Mouse (Mus musculus) left cerebral cortex, adult 2 months (tissue): ENCODE data around the gene Naxd. TPM values are rescaled to one million over a fixed set of nuclear protein-coding genes. Genes with fewer than 3 reads are reported as not detected.
A peak's percentile ranks its signal among the peaks of the same experiment; 100 is the strongest.

Source experiments
- DNase-seq, 2 experiments: peaks; one replicate each; pipeline ENCODE4 v3.0.0; 2021 to 2022; ENCODE audit warnings: low spot score in 2 of 2, mixed read lengths in 1 of 2; ENCODE audit errors: extremely low spot score in 1 of 2
- H3K27ac ChIP-seq: fragments of 200-600 bp; 2 replicates; pipeline ENCODE4 v1.8.1; 2022
- H3K4me3 ChIP-seq: fragments of 200-600 bp; 2 replicates; pipeline ENCODE4 v1.8.1; 2022
- CTCF ChIP-seq: fragments of 200-600 bp; IDR thresholded peaks from 2 replicates; pipeline ENCODE4 v1.8.1; 2022; ENCODE audit warnings: antibody characterized with exemption, mild to moderate bottlenecking, moderate library complexity
- intact Hi-C: fragments of 180-260 bp; cut with DNase I; formaldehyde crosslinking; loops from one replicate; pipeline ENCODE4 v1.15.1; 2025
- total RNA-seq, 2 experiments: library from RNA; stranded (reverse); gene quantifications; 2 replicates each; pipeline ENCODE4 v1.2.3; 2021

Naxd gene
- total RNA-seq, 2 experiments from 2014 or later = 52.8 to 54.6 TPM

DNA sequence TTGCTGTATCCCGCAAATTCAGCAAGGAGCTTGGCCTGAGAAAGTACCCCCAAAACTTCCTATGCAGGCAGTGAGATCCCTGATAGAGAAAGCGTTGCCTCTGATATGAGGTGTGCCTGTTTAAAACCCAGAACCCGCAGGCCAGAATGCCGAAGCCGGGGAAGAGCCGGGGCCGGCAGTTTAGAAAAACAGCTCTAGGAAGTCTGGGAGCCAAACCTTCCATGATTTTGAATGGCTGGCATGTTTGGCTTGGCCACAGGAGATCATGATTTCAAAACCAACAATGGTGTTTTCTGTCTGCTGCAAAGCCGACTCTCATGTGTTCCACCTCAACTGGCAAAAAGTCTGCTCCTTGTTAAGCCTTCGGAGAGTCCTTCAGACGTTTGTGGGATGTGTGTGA is 55.1 kb downstream of the Naxd start:
- intact Hi-C loops = loop anchor here (10.0 kb wide), 1 partner anchor 1578 kb away; the partner anchor contains the start of genes Abhd13 and Lig4
- no peak for TF ChIP-seq CTCF
- DNase-seq = no peak
- Histone ChIP-seq H3K4me3 (no peak overlapping the region), H3K27ac (no peak overlapping the region)

DNA sequence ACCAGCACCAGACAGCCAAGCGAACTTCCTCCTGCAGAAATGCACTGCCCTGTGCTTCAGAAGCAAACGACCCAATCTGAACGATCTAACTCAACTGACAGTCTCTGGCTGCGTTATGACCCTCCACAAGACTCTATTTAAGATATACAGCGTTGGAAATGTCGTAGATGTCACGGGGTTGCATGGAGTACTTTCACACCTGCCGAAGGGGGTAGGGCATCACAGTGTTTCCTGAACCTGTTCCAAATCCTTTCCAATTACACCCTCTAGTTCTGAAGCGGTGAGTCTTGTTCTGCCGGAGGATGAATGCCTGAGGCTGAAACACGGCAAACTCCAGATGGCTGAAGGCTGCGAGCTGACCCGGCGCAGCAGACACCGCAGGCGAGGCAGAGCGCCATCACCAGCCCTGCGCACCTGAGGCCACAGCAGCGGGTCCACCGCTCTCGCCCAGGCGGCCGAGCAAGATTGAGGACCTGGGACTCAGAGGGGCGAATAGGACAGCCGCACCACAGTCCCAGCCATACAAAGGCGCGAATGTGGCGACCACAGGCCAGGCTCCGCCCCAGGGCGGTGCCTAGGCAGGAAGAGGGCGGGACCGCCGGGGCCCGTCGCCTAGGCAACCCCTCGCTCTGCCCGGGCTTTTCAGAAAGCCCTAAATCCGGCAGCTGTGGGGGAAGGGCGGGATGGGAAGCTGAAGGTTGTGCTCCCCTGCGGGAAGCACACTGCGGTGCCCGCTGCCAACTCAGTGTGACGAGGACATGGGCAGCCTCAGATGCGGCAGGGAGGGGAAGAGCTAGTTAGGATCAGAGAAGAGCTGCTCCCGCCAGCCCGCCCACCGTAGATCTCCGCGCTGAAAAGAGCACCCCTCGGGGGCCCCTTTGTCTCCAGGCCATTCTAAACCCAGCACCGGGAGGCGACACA is 57.8 kb downstream of the Naxd start, which contains the start of gene Ing1:
Ing1 (plus strand) TSS at position 773 of the 921 bp plus-strand sequence.
- TF ChIP-seq CTCF = no peak
- peak within 1 kb of the TSS; percentile 97 for H3K4me3 ChIP-seq
- intact Hi-C loops = loop anchor here (1.0 to 10.0 kb wide), 5 partner anchors 58 to 1580 kb away; partner anchors contain the start of genes 1700016D06Rik, Abhd13, Ankrd10 and Lig4
- H3K27ac ChIP-seq = peak within 1 kb of the TSS; percentile 98
- peak; percentile 92 to 94 for DNase-seq

DNA sequence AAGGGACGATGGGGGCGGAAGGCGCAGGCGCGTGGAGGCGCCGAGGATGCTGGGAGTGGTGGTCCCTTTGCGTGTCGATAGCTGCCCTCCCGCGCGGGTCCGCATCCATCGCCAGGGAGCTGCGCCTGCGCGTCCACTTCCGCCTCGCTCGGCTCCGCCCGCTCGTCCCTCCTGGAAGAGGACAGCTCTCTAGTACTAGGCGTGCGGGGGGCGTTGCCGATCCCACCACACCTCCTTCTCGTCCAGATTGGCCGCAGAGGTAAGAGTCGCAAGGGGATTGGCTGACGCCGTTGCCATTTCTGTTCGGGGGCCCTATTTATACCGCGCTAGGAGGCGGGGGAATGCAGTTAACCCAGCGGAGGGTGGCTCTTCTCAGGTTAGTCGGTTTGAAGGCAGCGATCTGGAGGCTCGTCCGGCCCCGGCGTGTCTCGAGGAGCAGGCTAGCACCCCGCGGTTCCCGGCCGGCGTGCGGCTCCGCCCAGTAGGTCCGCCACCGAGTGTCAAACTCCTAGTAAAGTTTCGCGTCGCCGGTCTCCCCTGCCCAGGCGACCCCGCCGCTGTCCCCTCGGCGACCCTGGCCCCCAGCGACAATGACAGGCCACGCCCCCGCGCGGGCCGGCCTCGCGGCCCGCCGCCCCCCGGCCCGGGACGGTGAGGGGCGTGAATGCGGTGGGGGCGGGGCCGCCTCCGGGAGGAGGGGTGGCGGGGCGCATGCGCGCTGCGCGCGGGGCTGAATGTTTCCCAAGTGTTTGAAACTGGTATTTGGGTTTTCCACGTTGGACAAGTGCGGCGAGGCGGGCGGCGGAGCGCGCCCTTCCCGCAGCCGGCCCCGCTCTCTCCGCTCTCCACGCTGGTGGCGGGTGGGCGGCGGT is 58.6 kb downstream of the Naxd start:
- intact Hi-C loops = loop anchor here (1.0 to 10.0 kb wide), 5 partner anchors 59 to 1581 kb away; partner anchors contain the start of genes 1700016D06Rik, Abhd13, Ankrd10 and Lig4

DNA sequence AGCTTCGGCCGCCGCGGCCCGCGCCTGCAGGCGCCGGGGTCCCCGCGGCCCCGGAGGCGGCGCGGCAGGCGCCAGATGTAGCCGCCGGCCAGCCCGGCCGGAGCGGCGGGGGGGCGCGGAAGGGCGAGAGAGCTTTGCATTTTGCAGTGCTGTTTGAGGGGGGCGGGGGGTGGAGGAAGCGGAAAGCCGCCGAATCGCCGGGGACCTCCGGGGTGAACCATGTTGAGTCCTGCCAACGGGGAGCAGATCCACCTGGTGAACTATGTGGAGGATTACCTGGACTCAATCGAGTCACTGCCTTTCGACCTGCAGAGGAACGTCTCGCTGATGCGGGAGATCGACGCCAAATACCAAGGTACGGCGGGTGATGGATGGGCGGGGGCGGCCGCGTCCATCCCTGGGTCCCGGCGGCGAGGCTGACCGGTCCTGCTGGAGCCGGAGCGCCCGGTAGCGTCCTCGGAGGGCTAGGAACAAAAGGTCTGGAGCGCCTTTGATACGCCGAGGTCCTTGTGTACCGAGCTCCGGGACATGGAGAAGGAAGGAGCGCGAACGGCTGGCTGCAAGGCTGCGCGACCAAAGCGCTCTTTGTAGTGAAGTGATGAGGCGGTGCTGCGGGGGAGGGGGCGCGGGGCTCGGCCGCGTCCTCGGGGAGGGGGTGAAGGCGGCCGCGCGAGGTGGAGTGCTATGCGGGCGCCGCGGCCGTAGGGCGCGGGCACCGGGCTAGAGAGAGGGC is 59.6 kb downstream of the Naxd start:
- TF ChIP-seq CTCF = no peak
- DNase-seq = peak; percentile 49
- Histone ChIP-seq H3K27ac (peak overlapping the region; percentile 96), H3K4me3 (peak overlapping the region; percentile 97)
- intact Hi-C loops = loop anchor here (5.0 to 10.0 kb wide), 4 partner anchors 60 to 1582 kb away; partner anchors contain the start of genes 1700016D06Rik, Abhd13, Lig4 and Naxd

More for the DNA sequence above, 58.6 kb downstream of the Naxd start:
- DNase-seq = peak; percentile 99 to 100
- H3K4me3 ChIP-seq = peak overlapping the region; percentile 97
- no peak for TF ChIP-seq CTCF
- peak overlapping the region; percentile 98 for H3K27ac ChIP-seq

DNA sequence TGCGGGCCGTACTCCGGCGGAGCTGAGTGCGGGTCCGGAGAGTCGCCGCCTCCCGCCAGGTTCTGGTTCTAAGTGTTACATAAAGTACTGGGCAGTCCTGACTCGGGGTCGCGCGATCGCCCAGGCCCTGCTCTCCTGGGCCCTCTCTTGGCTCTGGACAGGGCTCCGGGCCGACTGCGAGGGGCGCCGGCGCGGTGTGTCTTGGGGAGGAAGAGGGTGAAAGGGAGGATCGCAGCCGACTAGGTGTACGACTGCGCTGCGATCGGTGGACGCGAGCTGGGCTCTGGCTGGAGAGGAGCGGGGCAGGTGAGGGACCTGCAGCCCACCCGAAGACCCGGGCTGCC is 60.1 kb downstream of the Naxd start:
- TF ChIP-seq CTCF = no peak
- peak overlapping the region; percentile 97 for H3K4me3 ChIP-seq
- DNase-seq = no peak
- H3K27ac ChIP-seq = peak overlapping the region; percentile 96
- intact Hi-C loops = loop anchor here (5.0 to 10.0 kb wide), 4 partner anchors 60 to 1583 kb away; partner anchors contain the start of genes 1700016D06Rik, Abhd13, Lig4 and Naxd

DNA sequence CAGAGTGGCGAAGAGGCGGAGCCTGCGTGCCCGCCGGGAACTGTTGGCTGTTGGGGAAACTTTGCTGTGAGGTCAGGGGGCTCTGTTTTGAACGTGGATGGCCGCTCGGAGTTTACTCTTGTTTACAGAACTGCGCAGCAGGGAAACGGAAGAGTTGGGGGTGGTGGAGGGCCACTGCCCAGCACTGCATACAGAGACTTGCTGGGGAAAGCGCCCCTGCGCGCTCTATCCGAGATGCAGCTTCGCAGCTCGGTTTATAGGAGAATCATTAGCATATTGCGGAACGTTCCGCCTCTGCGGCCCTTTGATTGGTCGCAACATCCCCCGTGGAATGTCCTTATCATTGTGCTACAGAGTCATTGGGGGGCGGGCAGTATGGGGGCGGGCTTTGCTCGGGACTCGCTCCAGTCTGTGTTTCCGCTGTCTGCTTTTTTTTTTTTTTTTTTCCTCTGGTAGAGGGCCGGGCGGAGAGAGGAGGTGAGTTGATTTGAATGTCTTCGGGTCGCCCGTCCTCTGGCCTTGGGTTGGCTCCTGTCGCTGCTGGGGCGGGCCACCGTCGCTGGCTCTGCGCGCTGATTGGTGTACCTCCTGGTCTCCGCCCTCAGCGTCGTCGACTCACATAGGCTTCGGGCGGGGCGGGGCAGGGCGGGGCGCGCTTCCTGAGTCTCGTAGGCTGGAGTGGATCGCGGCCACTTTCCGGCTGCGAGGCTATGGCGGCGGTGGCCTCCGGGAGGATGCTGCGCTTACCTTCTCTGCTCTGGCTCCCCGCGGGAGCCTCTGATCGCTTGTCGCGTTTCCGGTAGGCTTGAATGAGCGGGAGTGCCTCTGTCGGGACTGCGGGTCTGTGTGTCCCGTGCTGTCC is 60.7 kb downstream of the Naxd start:
- peak; percentile 92 to 95 for DNase-seq
- TF ChIP-seq CTCF = no peak; the same call in 1 of the 2 replicates
- H3K27ac ChIP-seq = peak overlapping the region; percentile 96
- peak overlapping the region; percentile 97 for H3K4me3 ChIP-seq
- intact Hi-C loops = loop anchor here (5.0 to 10.0 kb wide), 4 partner anchors 59 to 1583 kb away; partner anchors contain the start of genes 1700016D06Rik, Abhd13, Lig4 and Naxd

DNA sequence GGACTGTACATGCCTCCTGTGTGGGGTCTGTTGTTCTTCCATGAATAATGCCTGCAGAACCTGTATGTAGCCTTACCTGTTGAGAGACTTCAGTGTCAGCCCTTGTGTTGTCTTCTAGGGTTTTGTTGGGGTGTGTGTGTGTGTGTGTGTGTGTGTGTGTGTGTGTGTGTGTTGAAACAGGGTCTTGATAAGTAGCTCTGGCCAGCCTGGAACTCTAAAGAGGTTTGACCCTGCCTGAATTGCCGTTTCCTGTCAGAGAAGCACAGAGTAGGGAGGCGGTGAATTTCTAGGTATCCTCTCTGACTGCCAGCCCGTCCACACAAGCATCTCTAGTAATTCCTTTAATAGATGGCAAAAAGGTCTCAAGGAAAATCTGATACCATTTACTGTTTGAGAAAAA is 62.2 kb downstream of the Naxd start:
- intact Hi-C loops = loop anchor here (5.0 to 10.0 kb wide), 4 partner anchors 58 to 1585 kb away; partner anchors contain the start of genes 1700016D06Rik, Abhd13, Lig4 and Naxd
- Histone ChIP-seq H3K27ac (no peak overlapping the region), H3K4me3 (no peak overlapping the region)
- no peak for DNase-seq
- no peak for TF ChIP-seq CTCF

DNA sequence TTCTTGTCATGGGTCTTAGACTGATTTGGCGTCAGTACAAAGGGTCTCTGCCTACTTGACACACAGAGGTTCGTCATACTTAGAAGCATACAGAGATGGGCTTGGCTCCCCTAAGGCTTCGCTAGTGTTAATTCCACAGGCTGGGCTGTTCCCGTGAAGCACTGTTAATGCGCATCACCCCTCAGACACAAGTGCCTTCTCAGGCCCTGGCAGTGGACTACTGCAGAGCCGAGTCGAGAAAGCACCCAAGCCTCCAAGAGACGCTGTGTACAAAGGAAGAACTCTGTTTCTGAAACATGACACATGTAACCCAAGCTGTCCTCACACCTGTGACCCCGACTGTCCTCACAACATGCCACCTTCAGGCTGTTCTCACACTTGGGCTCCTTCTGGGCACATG is 62.9 kb downstream of the Naxd start:
- no peak for DNase-seq
- Histone ChIP-seq H3K4me3 (no peak overlapping the region), H3K27ac (no peak overlapping the region)
- intact Hi-C loops = no loop called here
- no peak for TF ChIP-seq CTCF

DNA sequence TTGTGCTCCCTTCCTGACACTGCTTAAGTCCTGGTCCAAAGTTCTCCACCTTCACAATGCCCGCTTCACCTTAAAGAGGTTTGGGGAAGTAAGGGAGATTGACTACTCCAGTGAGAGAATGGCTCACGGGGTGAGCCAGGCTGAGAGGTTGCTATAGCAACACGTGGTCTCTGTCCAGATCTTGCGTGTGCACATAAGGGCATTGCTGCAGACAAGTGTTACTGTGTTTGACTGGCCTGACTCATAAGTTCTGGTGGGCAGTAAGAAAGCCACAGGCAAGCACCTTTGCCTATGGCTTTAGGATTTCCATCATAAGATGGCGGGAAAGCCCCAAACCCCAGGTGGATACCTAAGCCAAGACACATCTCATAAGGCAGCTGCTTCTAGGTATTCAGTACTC is 66.9 kb downstream of the Naxd start:
- no peak for TF ChIP-seq CTCF
- Histone ChIP-seq H3K4me3 (no peak overlapping the region), H3K27ac (no peak overlapping the region)
- intact Hi-C loops = no loop called here
- no peak for DNase-seq

Other genes starting within 250 kb of the Naxd start
- gene Col4a2, start 184.7 kb upstream of the Naxd start, total RNA-seq = 10 to 100 TPM; 57.1 to 60.9 TPM
- 10 to 100 TPM; 55.4 to 66.2 TPM for gene Col4a1, start 184.7 kb upstream of the Naxd start, total RNA-seq
- gene Rab20, start 18.8 kb upstream of the Naxd start, total RNA-seq = under 1 TPM in 1 of 2 experiments, not detected in 1; 0.25 TPM
- 10 to 100 TPM; 20.5 to 22.4 TPM for gene Cars2, start 53.3 kb downstream of the Naxd start, total RNA-seq
- gene Ing1, start 58.1 kb downstream of the Naxd start, total RNA-seq = 10 to 100 TPM; 51.5 to 66.0 TPM
- gene Ankrd10, start 138.3 kb downstream of the Naxd start, total RNA-seq = 10 to 100 TPM; 51.5 to 60.0 TPM
- not detected for gene 1700016D06Rik, start 203.6 kb downstream of the Naxd start, total RNA-seq
- 100 to 1,000 TPM; 129 to 140 TPM for gene Arhgef7, start 230.2 kb downstream of the Naxd start, total RNA-seq